Mouse (Mus musculus): ENCODE data around the gene Zfp322a. TPM values are rescaled to one million over a fixed set of nuclear protein-coding genes. Genes with fewer than 3 reads are reported as not detected.

Gene Zfp322a
- total and polyA plus RNA-seq, 3 experiments: 1.5 to 15.8 (median 14.8) TPM

DNA sequence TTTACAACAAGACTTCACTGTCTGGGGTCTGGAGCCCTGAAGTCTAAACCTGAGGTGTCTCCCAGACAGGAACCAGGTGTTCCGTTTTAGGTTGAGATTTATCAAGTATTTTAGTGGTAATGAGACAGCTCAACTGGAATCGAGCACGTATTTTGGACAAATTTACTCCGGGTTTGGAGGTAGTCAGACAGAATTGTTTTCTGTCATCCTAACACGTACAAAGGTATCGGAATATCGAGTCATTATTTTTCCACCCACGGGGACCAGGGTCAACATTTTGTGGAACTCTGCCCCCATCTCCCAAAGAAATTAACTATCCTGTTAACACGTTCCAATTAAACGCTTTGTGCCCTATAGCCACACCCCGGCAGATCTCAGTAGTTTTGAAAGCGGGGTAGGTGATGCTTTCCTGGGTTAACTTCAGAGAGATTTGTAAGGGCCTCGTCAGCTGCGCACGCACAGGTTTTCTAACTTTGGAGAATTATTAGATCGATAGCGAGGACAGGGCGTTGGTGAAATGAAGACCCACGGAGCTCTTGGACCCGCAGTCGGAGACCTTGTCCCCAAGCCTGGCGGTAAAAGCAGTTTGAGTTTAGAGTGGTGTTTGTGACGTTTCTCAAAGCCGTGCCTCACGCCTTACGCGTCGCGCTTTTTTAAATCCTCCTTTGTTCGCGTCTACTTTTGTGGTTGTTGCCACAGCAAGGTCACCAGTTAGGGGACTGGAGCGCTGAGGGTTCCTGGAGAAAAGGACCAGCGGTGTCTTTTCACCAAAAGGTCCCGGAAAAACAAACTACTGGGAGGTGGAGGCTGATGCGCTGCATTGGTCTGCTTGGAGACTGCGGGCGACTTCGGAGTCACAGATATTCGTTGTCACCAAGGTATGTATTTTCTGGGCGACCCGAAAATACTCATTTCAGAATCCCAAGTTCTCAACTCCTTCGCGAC is 26.6 kb upstream of the Zfp322a start:
- Histone ChIP-seq H3K79me2 (replicated peaks; ENCODE audit: control insufficient read depth, insufficient read depth, low read length) (no peaks in the 10 kb centered on the region), H3K9ac (ENCODE audit: low read depth, low read length) (no peak overlapping the region), H3K4me1 (ENCODE audit: control insufficient read depth, insufficient read depth, low read length) (peaks cover 1% of the 10 kb centered on the region; the same call in 1 of the 2 replicates), H3K27ac (no peak overlapping the region), H3K36me3 (ENCODE audit: control insufficient read depth, insufficient read depth, low read length) (no peaks in the 10 kb centered on the region; the same call in 1 of the 2 replicates), H3K27me3 (ENCODE audit: control insufficient read depth, insufficient read depth, low read length) (peaks cover 15% of the 10 kb centered on the region), H3K4me3 (peak overlapping the region; percentile 1; the same call in 1 of the 2 replicates)
- DNase-seq: no peak
- TF ChIP-seq CTCF (IDR thresholded peaks at IDR 0.05) (no peak), EP300 (IDR thresholded peaks at IDR 0.05; ENCODE audit: insufficient read depth, low read depth, low read length) (no peak), POLR2A (IDR thresholded peaks at IDR 0.05; ENCODE audit: insufficient read depth, low read depth, low read length) (no peak)
- 6% methylated on average over 43 of the region's 43 CpGs for WGBS
- intact Hi-C loops (cut with DNase I): no loop called here

DNA sequence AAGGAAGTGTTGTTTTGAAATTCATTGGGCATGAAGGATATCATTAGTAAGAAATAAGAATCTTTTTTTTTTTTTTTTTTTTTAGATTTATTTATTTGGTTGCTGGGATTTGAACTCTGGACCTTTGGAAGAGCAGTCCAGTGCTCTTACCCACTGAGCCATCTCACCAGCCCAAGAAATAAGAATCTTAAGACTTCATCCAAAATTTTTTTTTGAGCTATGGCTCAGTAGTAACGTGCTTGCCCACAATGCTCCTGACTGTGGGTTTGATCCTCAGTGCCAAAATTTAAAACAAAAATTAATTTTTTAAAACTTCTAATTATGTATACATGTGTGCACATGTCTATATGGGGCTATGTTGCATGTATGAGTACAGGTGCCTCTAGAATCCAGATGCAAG is 18.5 kb upstream of the Zfp322a start:
- TF ChIP-seq CTCF (IDR thresholded peaks at IDR 0.05) (no peak), EP300 (IDR thresholded peaks at IDR 0.05; ENCODE audit: insufficient read depth, low read depth, low read length) (no peak)
- Histone ChIP-seq H3K4me3 (no peak overlapping the region), H3K4me1 (ENCODE audit: control insufficient read depth, insufficient read depth, low read length) (no peaks in the 10 kb centered on the region), H3K79me2 (replicated peaks; ENCODE audit: control insufficient read depth, insufficient read depth, low read length) (no peaks in the 10 kb centered on the region), H3K36me3 (ENCODE audit: control insufficient read depth, insufficient read depth, low read length) (no peaks in the 10 kb centered on the region), H3K27me3 (ENCODE audit: control insufficient read depth, insufficient read depth, low read length) (no peaks in the 10 kb centered on the region), H3K9ac (ENCODE audit: low read depth, low read length) (no peak overlapping the region), H3K27ac (no peak overlapping the region)
- intact Hi-C loops (cut with DNase I): no loop called here
- WGBS: 78% methylated on average over 1 of the region's 1 CpGs
- no peak for DNase-seq

DNA sequence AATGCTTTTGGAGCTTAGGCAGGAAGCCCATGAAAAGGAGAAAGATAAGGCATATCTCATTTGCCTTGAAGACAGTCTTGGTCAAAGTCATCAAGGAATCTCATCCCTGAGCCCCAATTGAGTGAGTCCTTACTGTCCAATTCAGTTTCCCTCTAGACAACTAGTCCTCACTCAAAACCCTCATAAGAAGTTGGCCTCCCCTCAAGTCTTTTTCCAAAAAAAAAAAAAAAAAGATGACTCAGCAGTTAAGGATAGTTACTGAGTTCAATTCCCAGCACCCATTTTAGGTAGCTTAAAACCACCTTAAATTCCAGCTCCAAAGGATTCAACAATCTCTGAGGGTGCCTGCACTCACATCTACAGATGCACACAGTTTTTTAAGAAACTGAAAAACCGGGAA is 14.1 kb upstream of the Zfp322a start:
- no peak for DNase-seq
- no peak overlapping the region for H3K9ac ChIP-seq (ENCODE audit: low read depth, low read length)
- no peaks in the 10 kb centered on the region for H3K36me3 ChIP-seq (ENCODE audit: control insufficient read depth, insufficient read depth, low read length)
- no peaks in the 10 kb centered on the region for H3K4me1 ChIP-seq (ENCODE audit: control insufficient read depth, insufficient read depth, low read length)
- intact Hi-C loops (cut with DNase I): no loop called here
- no peak for TF ChIP-seq EP300 (IDR thresholded peaks at IDR 0.05; ENCODE audit: insufficient read depth, low read depth, low read length)
- no peak for TF ChIP-seq POLR2A (IDR thresholded peaks at IDR 0.05; ENCODE audit: insufficient read depth, low read depth, low read length)
- TF ChIP-seq CTCF (IDR thresholded peaks at IDR 0.05): no peak
- no peaks in the 10 kb centered on the region for H3K79me2 ChIP-seq (replicated peaks; ENCODE audit: control insufficient read depth, insufficient read depth, low read length)
- H3K27ac ChIP-seq: no peak overlapping the region
- WGBS: 44% methylated on average over 1 of the region's 1 CpGs
- H3K27me3 ChIP-seq (ENCODE audit: control insufficient read depth, insufficient read depth, low read length): no peaks in the 10 kb centered on the region
- H3K4me3 ChIP-seq: no peak overlapping the region

DNA sequence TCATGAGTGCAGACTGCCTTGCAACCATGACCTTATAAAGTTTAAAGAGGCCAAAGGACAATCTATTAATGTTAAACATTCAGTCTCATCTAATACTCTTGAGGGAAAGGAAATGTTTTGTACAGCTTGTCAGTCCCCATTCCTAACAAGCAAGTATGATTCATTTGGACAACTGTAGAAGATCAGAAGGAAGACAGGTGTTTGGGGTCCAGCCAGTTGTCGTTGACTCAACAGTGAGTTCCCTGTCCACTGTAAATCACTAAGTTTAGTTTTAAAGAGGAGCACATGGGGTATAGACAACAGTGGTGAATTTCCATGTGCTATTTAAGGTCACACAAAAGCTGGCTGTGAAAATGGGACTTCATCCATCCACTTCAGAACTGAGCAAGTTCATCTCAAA is 3.4 kb upstream of the Zfp322a start:
- TF ChIP-seq EP300 (IDR thresholded peaks at IDR 0.05; ENCODE audit: insufficient read depth, low read depth, low read length) (no peak), POLR2A (IDR thresholded peaks at IDR 0.05; ENCODE audit: insufficient read depth, low read depth, low read length) (no peak), CTCF (IDR thresholded peaks at IDR 0.05) (no peak)
- Histone ChIP-seq H3K27me3 (ENCODE audit: control insufficient read depth, insufficient read depth, low read length) (no peaks in the 10 kb centered on the region), H3K36me3 (ENCODE audit: control insufficient read depth, insufficient read depth, low read length) (peaks cover 8% of the 10 kb centered on the region), H3K4me3 (no peak overlapping the region), H3K4me1 (ENCODE audit: control insufficient read depth, insufficient read depth, low read length) (no peaks in the 10 kb centered on the region; the same call in none of the 2 replicates), H3K27ac (no peak overlapping the region), H3K79me2 (replicated peaks; ENCODE audit: control insufficient read depth, insufficient read depth, low read length) (no peaks in the 10 kb centered on the region), H3K9ac (ENCODE audit: low read depth, low read length) (no peak overlapping the region)
- intact Hi-C loops (cut with DNase I): no loop called here
- DNase-seq: no peak
- 45% methylated on average over 1 of the region's 1 CpGs for WGBS

DNA sequence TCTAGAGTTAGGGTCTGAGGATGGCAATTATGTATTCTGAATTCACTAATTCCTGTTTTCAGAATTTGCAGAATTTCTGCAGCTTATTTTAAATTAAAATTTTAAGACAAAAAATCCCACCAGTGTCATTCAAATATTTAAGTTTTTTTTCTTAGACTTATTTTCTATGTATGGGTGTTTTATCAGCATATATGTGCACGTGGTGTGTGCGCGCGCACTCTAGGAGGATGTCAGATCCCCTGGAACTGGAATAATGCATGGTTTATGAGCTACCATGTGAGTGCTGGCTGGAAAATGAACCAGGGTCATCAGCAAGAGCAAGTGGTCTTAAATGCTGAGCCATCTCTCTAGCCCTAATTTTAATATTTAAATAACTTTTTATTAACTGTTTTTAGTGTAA is 1.1 kb upstream of the Zfp322a start:
- no peaks in the 10 kb centered on the region; the same call in none of the 2 replicates for H3K4me1 ChIP-seq (ENCODE audit: control insufficient read depth, insufficient read depth, low read length)
- no peak overlapping the region for H3K9ac ChIP-seq (ENCODE audit: low read depth, low read length)
- WGBS: 93% methylated on average over 4 of the region's 4 CpGs
- TF ChIP-seq CTCF (IDR thresholded peaks at IDR 0.05) (no peak), EP300 (IDR thresholded peaks at IDR 0.05; ENCODE audit: insufficient read depth, low read depth, low read length) (no peak), POLR2A (IDR thresholded peaks at IDR 0.05; ENCODE audit: insufficient read depth, low read depth, low read length) (no peak)
- peaks cover 28% of the 10 kb centered on the region for H3K36me3 ChIP-seq (ENCODE audit: control insufficient read depth, insufficient read depth, low read length)
- no peaks in the 10 kb centered on the region for H3K27me3 ChIP-seq (ENCODE audit: control insufficient read depth, insufficient read depth, low read length)
- H3K27ac ChIP-seq: no peak overlapping the region
- H3K79me2 ChIP-seq (replicated peaks; ENCODE audit: control insufficient read depth, insufficient read depth, low read length): 0 out of 2 replicates have a peak, but pooled peaks cover 1% of the 10 kb centered on the region
- intact Hi-C loops (cut with DNase I): no loop called here
- no peak for DNase-seq
- no peak overlapping the region for H3K4me3 ChIP-seq

DNA sequence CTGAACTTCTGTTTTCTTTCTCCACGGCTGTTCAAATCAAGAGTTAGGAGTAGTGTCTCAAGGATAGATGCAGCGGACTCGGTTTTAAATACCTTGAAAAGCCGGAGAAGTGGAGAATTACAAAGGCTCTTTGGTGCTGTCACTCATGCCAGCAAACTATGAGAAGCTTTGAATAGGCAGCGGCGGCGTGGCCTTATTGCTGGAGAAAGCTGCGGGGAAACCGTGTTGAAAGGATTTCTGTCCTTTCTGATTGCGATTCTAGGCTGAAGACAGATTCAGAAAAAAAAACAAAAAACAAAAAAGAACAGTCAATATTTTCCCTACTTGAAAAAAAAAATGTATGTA is 385 bp upstream of the Zfp322a start:
- DNase-seq: no peak

More for the DNA sequence above, 385 bp upstream of the Zfp322a start:
- H3K4me3 ChIP-seq: peak overlapping the region; percentile 97
- peaks cover 1% of the 10 kb centered on the region; the same call in 1 of the 2 replicates for H3K79me2 ChIP-seq (replicated peaks; ENCODE audit: control insufficient read depth, insufficient read depth, low read length)
- no peaks in the 10 kb centered on the region for H3K27me3 ChIP-seq (ENCODE audit: control insufficient read depth, insufficient read depth, low read length)
- intact Hi-C loops (cut with DNase I): loop anchor here (2.0 to 10.0 kb wide), 4 partner anchors 53 to 1425 kb away; partner anchors contain the start of genes Abt1, Hist1h1a, Hist1h3a and Hist1h4a
- no peaks in the 10 kb centered on the region; the same call in none of the 2 replicates for H3K4me1 ChIP-seq (ENCODE audit: control insufficient read depth, insufficient read depth, low read length)
- peak overlapping the region; percentile 51 for H3K9ac ChIP-seq (ENCODE audit: low read depth, low read length)
- WGBS: 1% methylated on average over 10 of the region's 10 CpGs
- peaks cover 34% of the 10 kb centered on the region for H3K36me3 ChIP-seq (ENCODE audit: control insufficient read depth, insufficient read depth, low read length)
- H3K27ac ChIP-seq: peak overlapping the region; percentile 96
- TF ChIP-seq CTCF (IDR thresholded peaks at IDR 0.05) (no peak), EP300 (IDR thresholded peaks at IDR 0.05; ENCODE audit: insufficient read depth, low read depth, low read length) (no peak), POLR2A (IDR thresholded peaks at IDR 0.05; ENCODE audit: insufficient read depth, low read depth, low read length) (no peak)
